Mouse (Mus musculus): ENCODE measurements around the gene Inca1. TPM values are rescaled to one million over a fixed set of nuclear protein-coding genes. Genes with fewer than 3 reads are reported as not detected.

Gene Inca1
- polyA plus RNA-seq, 1 experiment from 2014 or later = 1.3 TPM

DNA sequence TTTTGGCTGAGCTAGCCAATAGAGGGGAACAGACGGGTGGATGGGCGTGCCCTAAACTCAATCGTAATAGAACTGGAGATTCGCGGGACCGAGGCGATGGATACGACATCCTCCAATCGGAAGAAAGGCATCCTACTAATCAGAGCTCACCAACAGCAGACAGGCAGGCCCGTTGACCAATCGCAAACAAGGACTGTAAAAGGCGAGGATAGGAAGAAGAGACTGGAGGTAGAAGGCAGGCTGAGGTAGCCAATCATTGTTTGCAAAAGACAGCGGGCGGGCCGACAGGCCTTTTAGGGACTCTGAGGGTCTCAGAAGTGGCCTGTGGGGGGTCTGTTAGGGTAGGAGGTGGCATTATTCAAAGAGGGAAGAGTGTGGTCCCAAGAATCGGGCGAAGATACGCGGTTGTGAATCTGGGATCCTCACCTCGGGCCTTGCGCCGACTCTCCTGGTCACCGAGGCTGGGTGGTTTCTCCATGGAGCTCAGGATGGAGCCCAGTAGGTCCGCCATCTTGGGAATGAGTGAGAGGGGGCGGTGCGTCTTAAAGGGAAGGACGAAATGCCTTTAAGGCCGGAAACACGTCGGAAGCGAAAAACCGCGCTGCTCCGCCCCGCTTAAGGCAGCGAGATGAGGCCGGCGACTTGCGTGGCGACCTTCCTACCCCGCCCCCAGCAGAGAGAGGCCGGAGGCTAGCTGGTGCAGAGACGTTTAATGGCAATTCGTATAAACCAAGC is 31.0 kb downstream of the Inca1 start, which contains the start of gene Spag7:
Gene Spag7 (minus strand): TSS at position 646 of the 735 bp plus-strand sequence.
- peak within 1 kb of the TSS; percentile 73 for H3K4me3 ChIP-seq (replicated peaks; ENCODE audit: low read length)
- H3K9me3 ChIP-seq (replicated peaks; ENCODE audit: control insufficient read depth, low read length) = no peaks in the 10 kb centered on the region
- H3K27ac ChIP-seq (ENCODE audit: low read length) = peak within 1 kb of the TSS; percentile 99
- H3K36me3 ChIP-seq (ENCODE audit: control insufficient read depth, insufficient read depth, low read length) = peaks cover 11% of the 10 kb centered on the region
- H3K27me3 ChIP-seq (ENCODE audit: control insufficient read depth, insufficient read depth, low read length) = no peaks in the 10 kb centered on the region
- peaks cover 21% of the 10 kb centered on the region for H3K4me1 ChIP-seq (ENCODE audit: control insufficient read depth, insufficient read depth, low read length)
- under 1% methylated on average over 44 of the region's 44 CpGs for WGBS
- peak within 1 kb of the TSS; percentile 94 for H3K4me2 ChIP-seq (ENCODE audit: low read depth, low read length)
- peak within 1 kb of the TSS; percentile 84 for H3K9ac ChIP-seq (ENCODE audit: low read length)
- peak; percentile 96 for ATAC-seq (ENCODE audit: insufficient read depth, low FRiP score)

DNA sequence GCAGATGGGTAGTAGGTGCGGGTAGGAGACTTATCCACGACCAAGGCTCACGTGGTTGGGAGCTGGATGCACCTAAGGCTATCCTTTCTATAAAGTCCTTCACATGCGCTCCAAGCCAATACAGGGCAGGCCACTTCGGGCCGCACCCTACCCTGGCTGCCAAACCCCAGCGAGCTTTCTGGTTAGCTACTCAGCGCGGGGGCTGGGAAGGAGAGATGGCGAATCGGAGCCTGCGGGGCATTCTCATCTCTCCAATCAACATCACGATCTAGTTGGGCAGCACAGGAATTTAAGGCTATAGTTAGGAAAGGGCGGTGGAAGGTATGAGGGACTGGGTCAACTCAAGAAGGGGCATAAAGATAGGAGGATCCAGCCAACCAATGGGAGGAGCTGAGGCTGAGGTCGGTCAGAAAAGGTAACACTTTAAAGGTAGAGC is 31.6 kb downstream of the Inca1 start:
- WGBS = under 1% methylated on average over 15 of the region's 15 CpGs
- H3K36me3 ChIP-seq (ENCODE audit: control insufficient read depth, insufficient read depth, low read length) = peaks cover 15% of the 10 kb centered on the region
- H3K4me2 ChIP-seq (ENCODE audit: low read depth, low read length) = peak overlapping the region; percentile 94
- H3K4me3 ChIP-seq (replicated peaks; ENCODE audit: low read length) = peak overlapping the region; percentile 73
- H3K27ac ChIP-seq (ENCODE audit: low read length) = peak overlapping the region; percentile 99
- peak overlapping the region; percentile 82 for H3K9ac ChIP-seq (ENCODE audit: low read length)
- no peaks in the 10 kb centered on the region for H3K27me3 ChIP-seq (ENCODE audit: control insufficient read depth, insufficient read depth, low read length)
- no peaks in the 10 kb centered on the region for H3K9me3 ChIP-seq (replicated peaks; ENCODE audit: control insufficient read depth, low read length)
- ATAC-seq (ENCODE audit: insufficient read depth, low FRiP score) = peak; percentile 59; the same call in 1 of the 2 replicates
- H3K4me1 ChIP-seq (ENCODE audit: control insufficient read depth, insufficient read depth, low read length) = peaks cover 21% of the 10 kb centered on the region

DNA sequence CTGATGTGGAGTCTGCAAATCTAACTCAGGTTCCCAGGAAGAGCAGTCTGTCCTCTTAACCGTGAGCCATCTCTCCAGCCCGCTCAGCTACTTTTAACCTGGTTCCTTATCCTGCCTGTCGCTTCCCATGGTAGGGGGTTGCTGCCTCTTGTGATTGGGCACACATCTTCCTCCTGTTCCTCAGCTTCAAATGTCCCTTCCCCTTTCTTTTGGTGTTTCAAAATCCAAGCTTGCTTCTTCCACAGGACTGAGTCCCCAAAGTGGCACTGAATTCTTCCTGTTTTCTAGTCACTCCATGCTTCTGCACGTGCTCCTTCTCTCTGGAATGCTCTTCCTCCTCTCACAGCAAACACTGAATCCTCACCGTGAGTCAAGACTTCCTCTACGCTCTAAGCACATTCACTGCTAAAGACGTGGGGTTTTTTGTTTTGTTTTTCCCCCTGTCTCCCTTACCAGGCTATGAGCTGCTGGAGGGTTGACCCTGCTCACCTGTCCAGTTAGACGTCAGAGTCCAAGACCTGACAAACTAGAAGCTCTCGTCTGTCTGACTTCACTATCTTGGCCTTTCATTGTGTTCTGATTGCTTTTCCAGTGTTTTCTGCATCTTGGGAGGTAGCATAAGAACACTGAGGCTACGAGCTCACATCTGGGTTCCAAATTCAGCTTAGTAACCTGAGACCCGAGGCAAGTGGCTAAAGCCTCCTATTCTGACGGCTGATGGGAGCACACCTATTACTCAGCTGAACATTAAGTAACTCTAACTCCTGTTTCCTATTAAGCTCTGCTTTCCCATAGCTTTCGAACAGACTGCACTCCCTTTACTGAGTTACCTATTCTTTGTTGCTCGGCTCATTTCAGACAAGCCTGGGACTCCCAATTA is 32.4 kb downstream of the Inca1 start:
- Histone ChIP-seq H3K36me3 (ENCODE audit: control insufficient read depth, insufficient read depth, low read length) (peaks cover 15% of the 10 kb centered on the region), H3K9me3 (replicated peaks; ENCODE audit: control insufficient read depth, low read length) (no peaks in the 10 kb centered on the region), H3K4me1 (ENCODE audit: control insufficient read depth, insufficient read depth, low read length) (peaks cover 21% of the 10 kb centered on the region), H3K27ac (ENCODE audit: low read length) (peak overlapping the region; percentile 99), H3K27me3 (ENCODE audit: control insufficient read depth, insufficient read depth, low read length) (no peaks in the 10 kb centered on the region), H3K4me2 (ENCODE audit: low read depth, low read length) (peak overlapping the region; percentile 94), H3K9ac (ENCODE audit: low read length) (peak overlapping the region; percentile 82), H3K4me3 (replicated peaks; ENCODE audit: low read length) (peak overlapping the region; percentile 73)
- 60% methylated on average over 14 of the region's 14 CpGs for WGBS
- no peak for ATAC-seq (ENCODE audit: insufficient read depth, low FRiP score)

DNA sequence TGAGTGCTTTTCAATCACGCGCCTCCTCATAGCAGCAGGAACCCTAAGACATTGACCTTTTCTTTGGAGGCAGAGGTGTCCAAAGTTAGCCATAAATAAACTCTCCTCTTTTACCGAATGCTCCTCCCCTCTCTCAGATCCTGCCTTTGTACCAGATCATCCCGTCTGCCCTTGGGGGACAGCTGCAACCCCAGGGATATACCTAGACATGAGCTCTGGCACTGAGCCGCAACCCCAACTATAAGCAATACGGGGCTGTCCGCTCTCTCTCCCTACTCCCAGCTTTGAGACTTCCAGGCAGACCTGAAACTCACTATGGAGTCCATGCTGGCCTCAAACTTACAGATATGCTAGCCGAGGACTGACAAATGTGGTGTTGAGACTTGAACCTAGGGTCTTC is 33.3 kb downstream of the Inca1 start:
- ATAC-seq (ENCODE audit: insufficient read depth, low FRiP score) = no peak
- Histone ChIP-seq H3K4me1 (ENCODE audit: control insufficient read depth, insufficient read depth, low read length) (peaks cover 21% of the 10 kb centered on the region), H3K4me3 (replicated peaks; ENCODE audit: low read length) (no peak overlapping the region), H3K9me3 (replicated peaks; ENCODE audit: control insufficient read depth, low read length) (no peaks in the 10 kb centered on the region), H3K4me2 (ENCODE audit: low read depth, low read length) (no peak overlapping the region), H3K36me3 (ENCODE audit: control insufficient read depth, insufficient read depth, low read length) (peaks cover 15% of the 10 kb centered on the region), H3K27me3 (ENCODE audit: control insufficient read depth, insufficient read depth, low read length) (no peaks in the 10 kb centered on the region), H3K9ac (ENCODE audit: low read length) (no peak overlapping the region), H3K27ac (ENCODE audit: low read length) (no peak overlapping the region)
- 93% methylated on average over 8 of the region's 8 CpGs for WGBS

DNA sequence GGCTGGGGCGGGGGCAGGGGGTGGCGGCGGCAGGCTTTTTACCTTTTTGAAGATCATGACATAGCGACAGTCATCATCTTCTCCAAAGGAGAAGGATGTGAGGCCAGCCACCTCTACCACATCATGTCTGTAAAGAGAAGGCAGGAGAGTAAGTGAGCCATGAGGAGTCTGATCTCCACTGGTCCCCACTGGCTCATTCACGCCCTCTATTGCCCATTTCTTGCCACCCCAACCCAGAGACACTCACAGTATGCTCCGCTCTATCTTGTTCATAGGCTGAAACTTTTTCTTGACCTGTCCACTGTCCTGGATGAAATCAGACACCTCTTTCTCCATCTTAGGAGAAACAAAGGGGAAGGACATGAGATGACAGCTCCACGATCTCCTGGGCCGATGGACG is 35.2 kb downstream of the Inca1 start:
- WGBS = 92% methylated on average over 9 of the region's 9 CpGs
- peaks cover 10% of the 10 kb centered on the region for H3K4me1 ChIP-seq (ENCODE audit: control insufficient read depth, insufficient read depth, low read length)
- no peak overlapping the region for H3K4me2 ChIP-seq (ENCODE audit: low read depth, low read length)
- no peaks in the 10 kb centered on the region for H3K9me3 ChIP-seq (replicated peaks; ENCODE audit: control insufficient read depth, low read length)
- H3K36me3 ChIP-seq (ENCODE audit: control insufficient read depth, insufficient read depth, low read length) = peaks cover 15% of the 10 kb centered on the region
- no peak overlapping the region for H3K27ac ChIP-seq (ENCODE audit: low read length)
- H3K9ac ChIP-seq (ENCODE audit: low read length) = no peak overlapping the region
- no peak overlapping the region for H3K4me3 ChIP-seq (replicated peaks; ENCODE audit: low read length)
- no peak for ATAC-seq (ENCODE audit: insufficient read depth, low FRiP score)
- no peaks in the 10 kb centered on the region for H3K27me3 ChIP-seq (ENCODE audit: control insufficient read depth, insufficient read depth, low read length)

DNA sequence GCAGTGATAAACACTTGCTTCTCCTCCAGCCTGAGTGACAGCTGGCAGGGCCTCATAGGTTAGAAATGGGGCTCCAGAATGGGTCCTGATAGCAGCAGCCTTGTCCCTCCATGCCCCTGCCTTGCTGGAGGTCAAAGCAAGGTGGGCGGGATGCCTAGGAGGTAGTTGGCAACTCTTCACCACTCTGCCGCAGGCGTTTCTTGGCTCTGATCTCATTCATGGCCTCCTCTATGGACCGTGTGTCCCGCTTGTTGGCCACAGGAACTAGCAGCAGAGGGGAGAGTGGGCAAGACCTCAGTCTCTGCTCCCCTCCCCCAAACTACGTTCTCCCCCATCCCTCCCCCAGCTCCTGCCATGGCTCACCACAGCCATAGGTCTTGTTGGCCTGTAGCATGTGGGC is 36.0 kb downstream of the Inca1 start:
- Histone ChIP-seq H3K27ac (ENCODE audit: low read length) (no peak overlapping the region), H3K27me3 (ENCODE audit: control insufficient read depth, insufficient read depth, low read length) (no peaks in the 10 kb centered on the region), H3K4me1 (ENCODE audit: control insufficient read depth, insufficient read depth, low read length) (peaks cover 10% of the 10 kb centered on the region), H3K9me3 (replicated peaks; ENCODE audit: control insufficient read depth, low read length) (no peaks in the 10 kb centered on the region), H3K36me3 (ENCODE audit: control insufficient read depth, insufficient read depth, low read length) (peaks cover 15% of the 10 kb centered on the region), H3K4me3 (replicated peaks; ENCODE audit: low read length) (no peak overlapping the region), H3K9ac (ENCODE audit: low read length) (no peak overlapping the region), H3K4me2 (ENCODE audit: low read depth, low read length) (no peak overlapping the region)
- 84% methylated on average over 6 of the region's 6 CpGs for WGBS
- ATAC-seq (ENCODE audit: insufficient read depth, low FRiP score) = no peak

DNA sequence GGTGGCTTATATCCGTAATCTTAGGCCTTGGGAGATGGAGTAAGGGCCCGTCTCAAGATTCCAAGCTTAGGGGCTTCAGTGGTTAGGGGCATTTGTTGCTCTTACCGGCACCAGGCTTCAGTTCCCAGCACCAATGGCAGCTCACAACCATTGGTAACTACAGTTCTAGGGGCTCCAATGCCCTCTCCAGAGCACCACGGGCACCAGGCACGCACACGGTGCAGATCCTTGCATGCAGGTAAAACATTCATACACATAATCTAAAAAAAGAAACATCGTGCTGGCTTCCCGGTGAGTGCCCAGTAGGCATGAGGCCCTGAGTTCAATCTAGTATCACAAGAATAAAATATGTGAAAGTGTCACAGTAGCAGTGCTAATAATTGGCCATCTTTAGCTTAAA is 36.9 kb downstream of the Inca1 start:
- H3K27ac ChIP-seq (ENCODE audit: low read length) = no peak overlapping the region
- H3K4me1 ChIP-seq (ENCODE audit: control insufficient read depth, insufficient read depth, low read length) = peaks cover 10% of the 10 kb centered on the region
- H3K4me2 ChIP-seq (ENCODE audit: low read depth, low read length) = no peak overlapping the region
- peaks cover 15% of the 10 kb centered on the region for H3K36me3 ChIP-seq (ENCODE audit: control insufficient read depth, insufficient read depth, low read length)
- H3K4me3 ChIP-seq (replicated peaks; ENCODE audit: low read length) = no peak overlapping the region
- H3K9me3 ChIP-seq (replicated peaks; ENCODE audit: control insufficient read depth, low read length) = no peaks in the 10 kb centered on the region
- H3K9ac ChIP-seq (ENCODE audit: low read length) = no peak overlapping the region
- 90% methylated on average over 8 of the region's 8 CpGs for WGBS
- no peaks in the 10 kb centered on the region for H3K27me3 ChIP-seq (ENCODE audit: control insufficient read depth, insufficient read depth, low read length)
- ATAC-seq (ENCODE audit: insufficient read depth, low FRiP score) = no peak

DNA sequence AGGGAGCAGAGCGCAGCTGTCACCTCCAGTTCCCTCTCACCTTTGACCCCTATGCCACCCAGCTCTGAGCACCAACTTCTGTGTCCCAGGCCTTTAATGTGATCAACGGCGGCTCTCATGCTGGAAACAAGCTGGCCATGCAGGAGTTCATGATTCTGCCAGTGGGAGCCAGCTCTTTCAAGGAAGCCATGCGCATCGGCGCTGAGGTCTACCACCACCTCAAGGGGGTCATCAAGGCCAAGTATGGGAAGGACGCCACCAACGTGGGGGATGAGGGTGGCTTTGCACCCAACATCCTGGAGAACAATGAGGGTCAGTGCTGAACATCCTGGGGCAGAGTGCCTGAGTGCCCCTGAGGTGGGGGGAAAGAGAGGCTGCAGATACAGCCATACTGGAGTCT is 39.4 kb downstream of the Inca1 start:
- H3K9me3 ChIP-seq (replicated peaks; ENCODE audit: control insufficient read depth, low read length) = no peaks in the 10 kb centered on the region
- H3K36me3 ChIP-seq (ENCODE audit: control insufficient read depth, insufficient read depth, low read length) = peaks cover 15% of the 10 kb centered on the region
- no peak overlapping the region for H3K27ac ChIP-seq (ENCODE audit: low read length)
- H3K4me1 ChIP-seq (ENCODE audit: control insufficient read depth, insufficient read depth, low read length) = peaks cover 20% of the 10 kb centered on the region
- no peak overlapping the region for H3K9ac ChIP-seq (ENCODE audit: low read length)
- 87% methylated on average over 8 of the region's 8 CpGs for WGBS
- H3K4me2 ChIP-seq (ENCODE audit: low read depth, low read length) = no peak overlapping the region
- H3K27me3 ChIP-seq (ENCODE audit: control insufficient read depth, insufficient read depth, low read length) = no peaks in the 10 kb centered on the region
- no peak overlapping the region for H3K4me3 ChIP-seq (replicated peaks; ENCODE audit: low read length)
- no peak for ATAC-seq (ENCODE audit: insufficient read depth, low FRiP score)

DNA sequence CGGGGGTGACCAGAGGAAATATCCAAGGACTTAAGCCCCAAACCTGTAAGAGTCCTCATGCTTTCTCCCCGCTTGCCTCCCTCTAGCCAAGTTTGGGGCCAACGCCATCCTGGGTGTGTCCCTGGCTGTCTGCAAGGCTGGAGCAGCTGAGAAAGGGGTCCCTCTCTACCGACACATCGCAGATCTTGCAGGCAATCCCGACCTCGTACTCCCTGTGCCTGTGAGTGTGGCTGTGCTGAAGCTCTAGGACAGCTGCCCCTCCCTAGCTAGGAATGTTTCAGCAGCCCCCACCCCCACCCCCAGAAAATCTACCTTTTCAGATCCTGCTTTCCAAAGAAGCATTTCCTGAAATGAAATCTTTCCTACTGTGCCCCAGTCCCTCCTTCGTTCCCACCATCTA is 41.0 kb downstream of the Inca1 start:
- H3K27me3 ChIP-seq (ENCODE audit: control insufficient read depth, insufficient read depth, low read length) = no peaks in the 10 kb centered on the region
- H3K9me3 ChIP-seq (replicated peaks; ENCODE audit: control insufficient read depth, low read length) = no peaks in the 10 kb centered on the region
- ATAC-seq (ENCODE audit: insufficient read depth, low FRiP score) = no peak
- no peak overlapping the region for H3K4me2 ChIP-seq (ENCODE audit: low read depth, low read length)
- H3K4me3 ChIP-seq (replicated peaks; ENCODE audit: low read length) = no peak overlapping the region
- H3K9ac ChIP-seq (ENCODE audit: low read length) = no peak overlapping the region
- H3K4me1 ChIP-seq (ENCODE audit: control insufficient read depth, insufficient read depth, low read length) = peaks cover 20% of the 10 kb centered on the region
- H3K36me3 ChIP-seq (ENCODE audit: control insufficient read depth, insufficient read depth, low read length) = peaks cover 4% of the 10 kb centered on the region; the same call in 1 of the 2 replicates
- 60% methylated on average over 8 of the region's 8 CpGs for WGBS
- H3K27ac ChIP-seq (ENCODE audit: low read length) = no peak overlapping the region

All from stomach, embryonic 16.5 days (tissue).